Mouse (Mus musculus): ENCODE results near the gene Htr3a. TPM values are rescaled to one million over a fixed set of nuclear protein-coding genes. Genes with fewer than 3 reads are reported as not detected.

Htr3a gene
- not detected in 2 replicates for total RNA-seq (2014; rRNA removed)
- not detected in 2 replicates for polyA plus RNA-seq (2012; rRNA removed)

DNA sequence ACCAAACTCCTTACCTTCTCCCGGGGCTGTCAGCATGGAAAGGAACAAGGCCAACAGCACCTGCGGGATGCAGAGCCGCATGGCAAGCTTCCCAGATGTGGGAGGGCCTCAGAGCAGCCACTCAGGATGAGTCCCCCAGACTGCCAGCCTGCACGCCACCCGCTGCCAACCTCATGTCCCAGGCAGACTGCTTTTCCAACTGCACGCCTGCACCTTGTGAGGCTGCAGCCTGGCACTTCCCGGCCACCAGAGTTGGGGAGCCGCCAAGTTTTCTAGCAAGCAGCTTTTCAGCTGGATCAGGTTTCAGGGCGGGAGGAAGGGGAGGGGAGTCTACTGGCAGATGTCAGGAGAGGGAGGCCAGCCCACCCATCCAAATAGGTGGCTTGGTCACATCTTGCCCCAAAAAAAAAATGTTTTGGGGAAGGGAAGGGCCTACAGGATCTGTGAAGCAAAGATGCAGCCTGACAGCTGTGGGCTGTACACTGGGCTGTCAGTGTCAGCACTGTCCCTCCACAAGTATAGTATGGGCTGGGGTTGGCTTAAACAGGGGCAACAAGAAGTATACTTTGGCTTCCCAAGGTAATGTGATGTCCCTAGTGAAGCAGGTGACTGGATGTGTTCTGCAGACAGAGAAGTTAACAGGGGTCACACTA is at the start of gene Htr3a:
Htr3a (minus strand) TSS at position 215 of the 653 bp plus-strand sequence.
- TF ChIP-seq POLR2A (IDR thresholded peaks at IDR 0.05; ENCODE audit: extremely low read depth, insufficient read depth, low read length) (no peak), CTCF (IDR thresholded peaks at IDR 0.05; ENCODE audit: low read depth, low read length) (no peak)
- Histone ChIP-seq H3K27ac (replicated peaks; ENCODE audit: insufficient read depth, low read depth, low read length) (no peak within 1 kb of the TSS), H3K36me3 (ENCODE audit: control insufficient read depth, insufficient read depth, low read length) (no peaks in the 10 kb centered on the region), H3K4me3 (ENCODE audit: insufficient read depth, low read depth, low read length) (no peak within 1 kb of the TSS), H3K9ac (ENCODE audit: low read depth, low read length) (no peak within 1 kb of the TSS), H3K4me1 (ENCODE audit: control insufficient read depth, insufficient read depth, low read length) (no peaks in the 10 kb centered on the region), H3K27me3 (ENCODE audit: control insufficient read depth, insufficient read depth, low read length) (no peaks in the 10 kb centered on the region), H3K79me2 (ENCODE audit: control insufficient read depth, insufficient read depth, low read length) (no peaks in the 10 kb centered on the region)
- DNase-seq (ENCODE audit: extremely low read depth, low read depth, low spot score): no peak
- WGBS: 6% methylated on average over 9 of the region's 9 CpGs

DNA sequence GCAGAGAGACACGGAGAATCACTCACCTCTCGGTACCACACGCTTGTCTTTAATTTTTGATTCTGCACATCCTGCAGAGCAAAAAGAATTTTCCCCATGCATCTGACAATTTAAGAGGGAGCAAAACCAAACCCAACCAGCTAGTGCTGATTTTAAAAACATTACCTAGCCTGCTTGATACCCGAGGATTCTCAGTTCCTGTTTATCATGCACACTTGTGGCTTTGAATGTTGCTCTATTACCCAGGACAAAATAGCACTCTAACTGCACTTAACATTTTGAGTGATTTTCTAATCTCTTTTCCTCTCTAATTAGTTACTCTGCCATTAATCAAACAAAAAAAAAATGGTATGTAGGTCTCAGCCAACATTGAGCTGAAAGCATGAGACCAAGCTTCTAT is 36.7 kb upstream of the Htr3a start:
- Histone ChIP-seq H3K4me1 (ENCODE audit: control insufficient read depth, insufficient read depth, low read length) (no peaks in the 10 kb centered on the region), H3K36me3 (ENCODE audit: control insufficient read depth, insufficient read depth, low read length) (no peaks in the 10 kb centered on the region), H3K27me3 (ENCODE audit: control insufficient read depth, insufficient read depth, low read length) (no peaks in the 10 kb centered on the region), H3K27ac (replicated peaks; ENCODE audit: insufficient read depth, low read depth, low read length) (no peak overlapping the region), H3K4me3 (ENCODE audit: insufficient read depth, low read depth, low read length) (no peak overlapping the region), H3K9ac (ENCODE audit: low read depth, low read length) (no peak overlapping the region), H3K79me2 (ENCODE audit: control insufficient read depth, insufficient read depth, low read length) (no peaks in the 10 kb centered on the region)
- TF ChIP-seq CTCF (IDR thresholded peaks at IDR 0.05; ENCODE audit: low read depth, low read length) (no peak), POLR2A (IDR thresholded peaks at IDR 0.05; ENCODE audit: extremely low read depth, insufficient read depth, low read length) (no peak)
- no peak for DNase-seq (ENCODE audit: extremely low read depth, low read depth, low spot score)
- WGBS: 82% methylated on average over 4 of the region's 4 CpGs

DNA sequence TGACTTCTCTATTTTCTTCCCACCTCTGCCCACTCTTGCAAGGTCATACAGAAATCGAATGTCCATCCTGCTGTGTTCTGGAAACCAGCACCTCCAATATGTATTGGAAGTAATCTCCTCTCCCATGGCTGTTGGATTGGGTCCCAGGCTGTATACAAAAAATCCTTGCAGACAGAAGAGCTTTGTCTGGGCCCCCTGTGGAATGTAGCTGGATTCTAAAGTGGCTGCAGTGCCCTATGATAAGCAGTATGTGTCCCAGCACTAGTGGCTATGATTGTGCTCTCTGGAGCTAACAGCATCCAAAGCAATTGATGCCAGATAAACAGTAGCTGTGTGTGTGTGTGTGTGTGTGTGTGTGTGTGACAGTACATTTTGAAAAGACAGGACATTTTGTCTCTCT is 31.4 kb upstream of the Htr3a start:
- H3K27ac ChIP-seq (replicated peaks; ENCODE audit: insufficient read depth, low read depth, low read length): no peak overlapping the region
- no peak for DNase-seq (ENCODE audit: extremely low read depth, low read depth, low spot score)
- TF ChIP-seq POLR2A (IDR thresholded peaks at IDR 0.05; ENCODE audit: extremely low read depth, insufficient read depth, low read length) (no peak), CTCF (IDR thresholded peaks at IDR 0.05; ENCODE audit: low read depth, low read length) (no peak)
- H3K79me2 ChIP-seq (ENCODE audit: control insufficient read depth, insufficient read depth, low read length): no peaks in the 10 kb centered on the region
- H3K4me3 ChIP-seq (ENCODE audit: insufficient read depth, low read depth, low read length): no peak overlapping the region
- no peaks in the 10 kb centered on the region for H3K36me3 ChIP-seq (ENCODE audit: control insufficient read depth, insufficient read depth, low read length)
- H3K27me3 ChIP-seq (ENCODE audit: control insufficient read depth, insufficient read depth, low read length): no peaks in the 10 kb centered on the region
- 58% methylated on average over 1 of the region's 1 CpGs for WGBS
- H3K4me1 ChIP-seq (ENCODE audit: control insufficient read depth, insufficient read depth, low read length): no peaks in the 10 kb centered on the region
- H3K9ac ChIP-seq (ENCODE audit: low read depth, low read length): no peak overlapping the region

DNA sequence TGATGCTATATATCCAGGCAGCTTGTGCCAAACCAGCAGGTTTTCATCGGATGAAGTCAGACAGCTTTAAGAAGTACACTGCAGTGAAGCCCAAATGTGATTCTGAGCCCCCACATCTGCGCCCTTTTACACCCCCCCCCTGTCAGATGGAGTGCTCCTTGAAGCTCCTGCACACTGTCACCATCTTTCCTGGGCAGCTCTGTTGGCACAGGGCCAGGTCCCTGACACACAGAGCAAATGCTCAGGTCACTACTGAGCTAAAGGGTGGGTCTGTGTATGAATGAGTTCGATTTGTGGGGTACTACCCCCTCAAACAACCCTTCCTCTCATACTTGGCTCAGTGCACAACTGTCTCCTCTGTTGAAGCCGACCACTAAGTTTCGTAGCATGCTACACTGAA is 18.5 kb upstream of the Htr3a start:
- 74% methylated on average over 5 of the region's 5 CpGs for WGBS

DNA sequence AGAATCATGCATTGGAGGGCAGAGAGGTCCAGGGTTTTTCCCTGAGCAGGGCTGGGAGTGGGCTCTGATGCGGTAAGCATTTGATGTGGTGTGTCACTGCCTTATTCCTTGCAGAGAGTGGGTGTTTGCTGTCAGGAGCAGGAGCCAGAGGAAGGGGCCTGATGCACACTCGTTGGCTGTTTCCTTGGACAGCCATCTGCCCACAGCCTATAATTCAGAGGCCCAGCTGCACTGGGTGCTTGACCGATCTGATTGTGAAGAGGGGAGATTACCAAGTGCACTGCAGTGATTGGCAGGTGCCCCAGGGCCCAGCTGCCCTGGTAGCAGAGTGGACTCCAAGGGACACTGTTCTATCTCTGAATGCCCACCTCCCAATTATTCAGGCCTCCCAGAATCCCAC is 17.9 kb upstream of the Htr3a start:
- H3K4me3 ChIP-seq (ENCODE audit: insufficient read depth, low read depth, low read length): no peak overlapping the region
- no peaks in the 10 kb centered on the region for H3K4me1 ChIP-seq (ENCODE audit: control insufficient read depth, insufficient read depth, low read length)
- no peak for DNase-seq (ENCODE audit: extremely low read depth, low read depth, low spot score)
- 67% methylated on average over 3 of the region's 3 CpGs for WGBS
- no peak overlapping the region for H3K9ac ChIP-seq (ENCODE audit: low read depth, low read length)
- TF ChIP-seq POLR2A (IDR thresholded peaks at IDR 0.05; ENCODE audit: extremely low read depth, insufficient read depth, low read length): no peak
- TF ChIP-seq CTCF (IDR thresholded peaks at IDR 0.05; ENCODE audit: low read depth, low read length): no peak
- H3K79me2 ChIP-seq (ENCODE audit: control insufficient read depth, insufficient read depth, low read length): no peaks in the 10 kb centered on the region
- no peak overlapping the region for H3K27ac ChIP-seq (replicated peaks; ENCODE audit: insufficient read depth, low read depth, low read length)
- no peaks in the 10 kb centered on the region for H3K27me3 ChIP-seq (ENCODE audit: control insufficient read depth, insufficient read depth, low read length)
- H3K36me3 ChIP-seq (ENCODE audit: control insufficient read depth, insufficient read depth, low read length): no peaks in the 10 kb centered on the region

More for the DNA sequence above, 18.5 kb upstream of the Htr3a start:
- no peak for TF ChIP-seq POLR2A (IDR thresholded peaks at IDR 0.05; ENCODE audit: extremely low read depth, insufficient read depth, low read length)
- no peak for TF ChIP-seq CTCF (IDR thresholded peaks at IDR 0.05; ENCODE audit: low read depth, low read length)
- no peak overlapping the region for H3K4me3 ChIP-seq (ENCODE audit: insufficient read depth, low read depth, low read length)
- no peaks in the 10 kb centered on the region for H3K27me3 ChIP-seq (ENCODE audit: control insufficient read depth, insufficient read depth, low read length)
- no peak overlapping the region for H3K9ac ChIP-seq (ENCODE audit: low read depth, low read length)
- H3K79me2 ChIP-seq (ENCODE audit: control insufficient read depth, insufficient read depth, low read length): no peaks in the 10 kb centered on the region
- no peaks in the 10 kb centered on the region for H3K36me3 ChIP-seq (ENCODE audit: control insufficient read depth, insufficient read depth, low read length)
- no peaks in the 10 kb centered on the region for H3K4me1 ChIP-seq (ENCODE audit: control insufficient read depth, insufficient read depth, low read length)
- no peak for DNase-seq (ENCODE audit: extremely low read depth, low read depth, low spot score)
- no peak overlapping the region for H3K27ac ChIP-seq (replicated peaks; ENCODE audit: insufficient read depth, low read depth, low read length)

DNA sequence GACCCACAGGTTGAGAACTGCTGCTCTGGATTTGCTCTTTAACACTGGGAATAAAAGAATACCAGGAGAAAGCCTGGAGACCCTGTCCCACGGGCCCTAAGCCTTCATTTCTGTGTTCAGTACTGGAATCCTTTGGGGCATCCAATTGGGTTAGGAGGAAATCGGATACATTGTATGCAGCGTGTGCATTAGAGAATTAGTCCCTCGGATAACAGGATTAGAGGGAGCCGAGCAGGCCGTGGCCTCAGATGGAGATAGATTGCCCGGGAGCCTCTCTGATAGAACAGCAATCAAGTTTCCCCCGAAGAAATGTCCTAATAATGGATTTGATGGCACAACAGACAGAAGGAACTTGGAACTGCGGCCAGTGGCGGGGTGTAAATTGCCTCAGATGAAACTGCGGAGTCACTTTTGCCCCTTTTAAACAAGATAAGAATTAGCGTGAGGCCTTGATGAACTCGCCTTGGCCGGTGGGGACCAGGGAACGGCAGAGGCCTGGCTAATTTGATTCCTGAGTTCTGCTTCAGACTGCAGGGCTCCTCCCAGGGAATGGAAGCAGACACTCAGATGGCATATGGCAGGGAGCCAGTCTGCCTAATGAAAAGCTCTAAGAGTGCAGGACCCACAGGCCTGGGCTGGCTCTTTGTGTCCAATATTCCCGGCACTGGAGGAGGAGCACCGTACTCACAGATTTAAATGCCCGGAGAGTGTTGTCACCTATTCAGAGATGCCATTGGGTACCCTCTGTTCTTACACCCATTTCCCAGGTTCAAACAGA is 5.3 kb upstream of the Htr3a start:
- TF ChIP-seq CTCF (IDR thresholded peaks at IDR 0.05; ENCODE audit: low read depth, low read length) (no peak), POLR2A (IDR thresholded peaks at IDR 0.05; ENCODE audit: extremely low read depth, insufficient read depth, low read length) (no peak)
- H3K4me3 ChIP-seq (ENCODE audit: insufficient read depth, low read depth, low read length): no peak overlapping the region
- no peak for DNase-seq (ENCODE audit: extremely low read depth, low read depth, low spot score)
- no peak overlapping the region for H3K9ac ChIP-seq (ENCODE audit: low read depth, low read length)
- no peaks in the 10 kb centered on the region for H3K4me1 ChIP-seq (ENCODE audit: control insufficient read depth, insufficient read depth, low read length)
- no peaks in the 10 kb centered on the region for H3K36me3 ChIP-seq (ENCODE audit: control insufficient read depth, insufficient read depth, low read length)
- H3K79me2 ChIP-seq (ENCODE audit: control insufficient read depth, insufficient read depth, low read length): no peaks in the 10 kb centered on the region
- H3K27ac ChIP-seq (replicated peaks; ENCODE audit: insufficient read depth, low read depth, low read length): no peak overlapping the region
- H3K27me3 ChIP-seq (ENCODE audit: control insufficient read depth, insufficient read depth, low read length): no peaks in the 10 kb centered on the region
- WGBS: 79% methylated on average over 18 of the region's 18 CpGs
